Mouse (Mus musculus): ENCODE data around the gene Sirt6.

DNA sequence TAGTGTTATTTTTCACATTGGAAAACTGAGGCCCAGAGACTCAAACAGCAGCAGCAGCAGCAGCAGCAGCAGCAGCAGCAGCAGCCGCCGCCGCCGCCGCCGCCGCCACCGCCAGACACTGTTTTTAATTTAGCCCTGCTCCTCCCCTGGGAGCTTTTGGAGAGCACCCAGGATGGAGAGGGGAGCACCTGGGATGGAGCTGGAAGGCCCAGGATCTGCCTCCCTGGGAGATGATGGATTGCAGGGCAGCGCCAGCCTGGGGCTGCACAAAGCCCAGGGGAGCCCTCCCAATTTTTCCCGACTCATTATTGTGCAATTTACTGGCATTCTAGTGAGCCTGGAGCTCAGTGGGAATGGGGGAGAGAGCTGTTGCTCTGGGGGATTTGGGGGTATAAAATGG, 31.0 kb downstream of the Sirt6 start:
- TF ChIP-seq EP300 (IDR thresholded peaks at IDR 0.05; ENCODE audit: low read depth) (no peak), CTCF (IDR thresholded peaks at IDR 0.05; ENCODE audit: low read depth) (no peak)

All from liver, embryonic 14.5 days (tissue).